Mouse (Mus musculus): Measurements from ENCODE around the gene Mfsd4b2.

- no peak for TF ChIP-seq POLR2A (IDR thresholded peaks at IDR 0.05; ENCODE audit: low read depth, low read length)
- TF ChIP-seq CTCF (IDR thresholded peaks at IDR 0.05; ENCODE audit: extremely low read depth, insufficient read depth, insufficient read length, insufficient replicate concordance): no peak
These were observed 28.4 kb upstream of the Mfsd4b2 start for GRCm38 (mm10) chr10:39955163-39955562.

All from spleen, adult 2 months (tissue).